Mouse (Mus musculus): ENCODE measurements around the gene Cemip2. TPM values are rescaled to one million over a fixed set of nuclear protein-coding genes. Genes with fewer than 3 reads are reported as not detected.

Gene Cemip2
- polyA plus RNA-seq, 1 experiment: 0.58 TPM

DNA sequence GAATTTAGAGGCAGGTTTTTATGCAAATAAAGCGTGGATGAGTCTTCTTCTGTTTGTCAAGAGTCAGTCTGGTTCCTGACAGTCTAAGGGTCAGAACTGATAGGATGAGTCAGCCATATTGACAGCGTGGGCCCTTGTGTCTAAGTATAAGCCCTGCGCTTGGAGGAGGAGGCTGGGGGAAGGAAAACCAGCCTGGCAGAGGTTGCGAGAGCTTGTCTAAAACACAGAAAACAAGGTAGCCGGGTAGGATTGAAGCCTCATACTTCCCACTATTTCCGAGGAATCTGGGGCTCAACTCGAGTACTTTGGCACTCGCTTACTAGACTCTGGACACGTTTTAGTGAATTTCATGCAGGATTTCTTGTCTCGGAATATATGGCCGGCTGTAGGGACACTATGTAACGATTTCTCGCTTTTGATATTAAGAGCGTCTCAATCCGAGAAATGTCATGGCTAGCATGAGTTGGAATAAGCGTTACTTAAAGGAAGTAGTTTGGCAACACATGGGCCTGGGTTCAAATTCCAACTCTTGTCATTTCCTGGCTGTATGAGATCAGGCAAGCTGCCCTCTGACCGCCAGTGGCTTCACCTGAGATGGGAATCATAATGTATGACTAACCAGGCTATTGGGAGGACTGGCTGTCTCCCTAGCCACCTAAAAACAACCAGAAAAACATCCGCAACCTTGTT, 39.4 kb upstream of the Cemip2 start:
- TF ChIP-seq POLR2A (IDR thresholded peaks at IDR 0.05; ENCODE audit: control insufficient read depth, low read depth, low read length) (no peak), CTCF (IDR thresholded peaks at IDR 0.05; ENCODE audit: control insufficient read depth, insufficient read depth, insufficient replicate concordance, low read depth, low read length) (no peak)
- peaks cover 4% of the 10 kb centered on the region; the same call in 1 of the 2 replicates for H3K4me1 ChIP-seq (ENCODE audit: control insufficient read depth, insufficient read depth, low read length)
- no peak overlapping the region for H3K4me3 ChIP-seq (ENCODE audit: control insufficient read depth, low read depth, low read length)
- no peak overlapping the region for H3K27ac ChIP-seq (ENCODE audit: control insufficient read depth, insufficient read depth, low read depth, low read length)
- no peaks in the 10 kb centered on the region for H3K36me3 ChIP-seq (ENCODE audit: control insufficient read depth, insufficient read depth, low read length)
- H3K27me3 ChIP-seq (ENCODE audit: control insufficient read depth, insufficient read depth, low read length): no peaks in the 10 kb centered on the region

DNA sequence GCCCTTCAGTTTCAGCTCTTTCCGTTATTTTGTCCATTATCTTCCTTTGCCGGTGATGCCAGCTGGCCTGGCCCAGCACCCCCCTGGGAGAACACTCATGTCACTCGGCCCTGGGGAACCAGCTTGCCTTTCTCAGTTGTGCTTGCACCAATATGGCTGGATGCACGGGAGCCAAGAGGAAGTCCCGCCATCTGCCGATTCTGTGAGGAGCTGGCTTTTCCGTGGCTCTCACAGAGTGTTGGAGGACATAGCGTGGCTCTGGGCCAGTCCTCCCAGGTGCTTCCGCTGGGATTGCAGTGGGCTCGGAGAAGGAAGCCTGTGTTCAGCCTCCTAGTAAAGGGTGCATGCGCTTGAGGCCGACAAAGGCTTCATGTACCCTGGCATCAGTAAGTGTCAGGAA, 36.0 kb upstream of the Cemip2 start:
- Histone ChIP-seq H3K36me3 (ENCODE audit: control insufficient read depth, insufficient read depth, low read length) (no peaks in the 10 kb centered on the region), H3K4me1 (ENCODE audit: control insufficient read depth, insufficient read depth, low read length) (peaks cover 4% of the 10 kb centered on the region; the same call in 1 of the 2 replicates), H3K27ac (ENCODE audit: control insufficient read depth, insufficient read depth, low read depth, low read length) (no peak overlapping the region), H3K27me3 (ENCODE audit: control insufficient read depth, insufficient read depth, low read length) (no peaks in the 10 kb centered on the region), H3K4me3 (ENCODE audit: control insufficient read depth, low read depth, low read length) (no peak overlapping the region)
- TF ChIP-seq CTCF (IDR thresholded peaks at IDR 0.05; ENCODE audit: control insufficient read depth, insufficient read depth, insufficient replicate concordance, low read depth, low read length) (no peak), POLR2A (IDR thresholded peaks at IDR 0.05; ENCODE audit: control insufficient read depth, low read depth, low read length) (no peak)

DNA sequence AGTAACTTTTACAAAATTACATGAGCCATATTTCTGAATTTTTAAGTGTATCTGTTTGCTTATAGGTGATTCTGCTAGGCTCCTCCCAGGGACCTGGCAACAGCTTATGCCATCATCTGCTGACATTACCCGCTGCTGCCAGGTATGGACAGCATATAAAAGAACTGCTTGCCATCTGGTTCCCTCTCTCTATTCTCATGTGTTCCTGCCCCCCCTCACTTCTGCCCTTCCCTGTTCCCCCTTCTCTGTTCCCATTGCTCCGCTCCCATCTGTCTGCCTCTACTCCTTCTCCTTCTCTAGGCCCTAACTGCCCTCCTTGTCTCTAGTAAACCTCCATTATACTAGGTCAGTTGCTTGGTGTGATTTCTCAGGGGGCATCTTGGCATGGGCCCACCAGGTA, 32.6 kb upstream of the Cemip2 start:
- Histone ChIP-seq H3K4me1 (ENCODE audit: control insufficient read depth, insufficient read depth, low read length) (peaks cover 4% of the 10 kb centered on the region; the same call in 1 of the 2 replicates), H3K4me3 (ENCODE audit: control insufficient read depth, low read depth, low read length) (no peak overlapping the region), H3K36me3 (ENCODE audit: control insufficient read depth, insufficient read depth, low read length) (no peaks in the 10 kb centered on the region), H3K27ac (ENCODE audit: control insufficient read depth, insufficient read depth, low read depth, low read length) (no peak overlapping the region), H3K27me3 (ENCODE audit: control insufficient read depth, insufficient read depth, low read length) (no peaks in the 10 kb centered on the region)
- TF ChIP-seq POLR2A (IDR thresholded peaks at IDR 0.05; ENCODE audit: control insufficient read depth, low read depth, low read length): no peak
- no peak for TF ChIP-seq CTCF (IDR thresholded peaks at IDR 0.05; ENCODE audit: control insufficient read depth, insufficient read depth, insufficient replicate concordance, low read depth, low read length)

DNA sequence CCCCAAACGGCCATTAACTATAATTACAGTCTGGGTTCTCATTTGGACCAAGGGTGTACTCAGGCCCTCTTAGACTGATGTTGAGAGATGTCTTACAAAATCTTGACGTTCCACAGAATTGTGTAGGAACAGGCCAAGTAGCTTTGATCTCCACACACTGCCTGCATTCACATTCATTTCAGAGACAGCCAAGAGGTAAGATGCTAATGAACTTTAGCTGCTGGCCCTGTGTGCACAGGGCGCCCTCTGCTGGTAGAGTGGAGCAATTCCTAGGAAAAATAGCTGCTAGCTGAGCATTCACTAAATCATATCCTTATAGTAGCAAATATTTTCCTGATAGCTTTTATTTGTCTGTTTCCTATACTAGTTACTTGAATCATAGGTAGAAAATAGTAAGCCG, 30.8 kb upstream of the Cemip2 start:
- Histone ChIP-seq H3K27me3 (ENCODE audit: control insufficient read depth, insufficient read depth, low read length) (no peaks in the 10 kb centered on the region), H3K4me1 (ENCODE audit: control insufficient read depth, insufficient read depth, low read length) (no peaks in the 10 kb centered on the region; the same call in 1 of the 2 replicates), H3K27ac (ENCODE audit: control insufficient read depth, insufficient read depth, low read depth, low read length) (no peak overlapping the region), H3K36me3 (ENCODE audit: control insufficient read depth, insufficient read depth, low read length) (no peaks in the 10 kb centered on the region), H3K4me3 (ENCODE audit: control insufficient read depth, low read depth, low read length) (no peak overlapping the region)
- no peak for TF ChIP-seq POLR2A (IDR thresholded peaks at IDR 0.05; ENCODE audit: control insufficient read depth, low read depth, low read length)
- TF ChIP-seq CTCF (IDR thresholded peaks at IDR 0.05; ENCODE audit: control insufficient read depth, insufficient read depth, insufficient replicate concordance, low read depth, low read length): peak; percentile 91; the same call in 1 of the 2 replicates

DNA sequence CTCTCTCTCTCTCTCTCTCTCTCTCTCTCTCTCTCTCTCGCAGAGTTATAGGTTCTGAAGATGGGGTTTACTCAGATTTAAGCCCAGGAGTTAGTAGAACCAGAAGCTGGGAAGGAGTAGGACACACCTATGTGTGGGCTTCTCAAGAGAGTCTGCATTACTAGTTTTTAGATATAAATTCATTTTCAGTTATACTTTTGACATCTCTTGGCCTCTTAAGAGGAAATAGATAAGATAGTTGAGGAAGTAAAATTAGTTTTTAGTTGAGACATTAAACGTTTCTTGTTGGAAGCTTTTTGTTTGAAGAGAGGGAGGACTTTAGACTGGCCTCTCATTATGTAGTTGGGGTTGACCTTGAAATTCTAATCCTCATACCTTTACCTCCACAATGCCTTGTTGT, 28.0 kb upstream of the Cemip2 start:
- H3K36me3 ChIP-seq (ENCODE audit: control insufficient read depth, insufficient read depth, low read length): no peaks in the 10 kb centered on the region
- H3K4me3 ChIP-seq (ENCODE audit: control insufficient read depth, low read depth, low read length): no peak overlapping the region
- TF ChIP-seq POLR2A (IDR thresholded peaks at IDR 0.05; ENCODE audit: control insufficient read depth, low read depth, low read length) (no peak), CTCF (IDR thresholded peaks at IDR 0.05; ENCODE audit: control insufficient read depth, insufficient read depth, insufficient replicate concordance, low read depth, low read length) (no peak)
- no peaks in the 10 kb centered on the region for H3K4me1 ChIP-seq (ENCODE audit: control insufficient read depth, insufficient read depth, low read length)
- no peaks in the 10 kb centered on the region for H3K27me3 ChIP-seq (ENCODE audit: control insufficient read depth, insufficient read depth, low read length)
- no peak overlapping the region for H3K27ac ChIP-seq (ENCODE audit: control insufficient read depth, insufficient read depth, low read depth, low read length)

DNA sequence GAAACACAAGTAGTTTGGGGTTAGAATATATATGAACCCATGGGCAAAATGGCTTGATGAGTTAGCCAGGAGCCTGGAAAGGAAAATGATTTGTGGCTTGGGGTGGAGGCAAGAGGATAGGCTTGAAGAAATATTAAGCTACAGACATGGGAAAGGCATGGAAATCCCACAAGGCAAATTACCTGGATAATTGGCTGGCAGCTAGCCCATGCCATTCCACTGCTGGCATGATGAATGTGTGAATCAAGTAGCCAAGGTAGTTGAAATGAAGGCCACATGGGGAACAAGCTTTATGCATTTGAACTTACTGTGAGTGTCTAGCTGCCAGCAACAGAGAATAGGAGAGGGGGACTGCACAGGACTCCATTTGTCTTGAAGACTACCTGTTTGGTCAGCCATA, 16.5 kb upstream of the Cemip2 start:
- TF ChIP-seq CTCF (IDR thresholded peaks at IDR 0.05; ENCODE audit: control insufficient read depth, insufficient read depth, insufficient replicate concordance, low read depth, low read length): no peak
- no peak for TF ChIP-seq POLR2A (IDR thresholded peaks at IDR 0.05; ENCODE audit: control insufficient read depth, low read depth, low read length)
- H3K27me3 ChIP-seq (ENCODE audit: control insufficient read depth, insufficient read depth, low read length): no peaks in the 10 kb centered on the region
- no peaks in the 10 kb centered on the region for H3K36me3 ChIP-seq (ENCODE audit: control insufficient read depth, insufficient read depth, low read length)
- no peak overlapping the region for H3K4me3 ChIP-seq (ENCODE audit: control insufficient read depth, low read depth, low read length)
- no peaks in the 10 kb centered on the region for H3K4me1 ChIP-seq (ENCODE audit: control insufficient read depth, insufficient read depth, low read length)
- H3K27ac ChIP-seq (ENCODE audit: control insufficient read depth, insufficient read depth, low read depth, low read length): no peak overlapping the region

DNA sequence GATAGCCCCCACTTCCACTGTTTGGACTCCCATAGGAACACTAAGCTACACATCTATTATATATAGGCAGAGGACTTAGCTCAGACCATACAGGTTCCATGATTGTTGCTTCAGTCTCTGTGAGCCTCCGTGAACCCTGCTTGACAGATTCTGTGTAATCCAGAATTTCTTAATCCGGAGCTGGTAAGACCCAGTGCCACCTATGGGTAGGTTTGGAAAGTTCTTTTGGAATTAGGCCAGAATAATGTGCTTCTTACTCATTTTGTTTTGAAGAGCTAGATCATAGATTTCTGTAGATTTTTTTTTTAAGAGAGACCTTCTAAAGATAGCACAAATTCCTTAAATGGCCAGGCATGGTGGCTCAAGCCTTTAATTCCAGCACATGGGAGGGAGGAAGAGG, 14.1 kb upstream of the Cemip2 start:
- no peaks in the 10 kb centered on the region for H3K36me3 ChIP-seq (ENCODE audit: control insufficient read depth, insufficient read depth, low read length)
- no peaks in the 10 kb centered on the region for H3K27me3 ChIP-seq (ENCODE audit: control insufficient read depth, insufficient read depth, low read length)
- no peak overlapping the region for H3K27ac ChIP-seq (ENCODE audit: control insufficient read depth, insufficient read depth, low read depth, low read length)
- H3K4me1 ChIP-seq (ENCODE audit: control insufficient read depth, insufficient read depth, low read length): no peaks in the 10 kb centered on the region
- H3K4me3 ChIP-seq (ENCODE audit: control insufficient read depth, low read depth, low read length): no peak overlapping the region
- no peak for TF ChIP-seq POLR2A (IDR thresholded peaks at IDR 0.05; ENCODE audit: control insufficient read depth, low read depth, low read length)
- no peak for TF ChIP-seq CTCF (IDR thresholded peaks at IDR 0.05; ENCODE audit: control insufficient read depth, insufficient read depth, insufficient replicate concordance, low read depth, low read length)
